Mouse (Mus musculus) adrenal gland, adult 8-10 months (tissue): ENCODE measurements around the gene Ergic1. TPM values are rescaled to one million over a fixed set of nuclear protein-coding genes. Genes with fewer than 3 reads are reported as not detected.

Experiments used
- DNase-seq: peaks from one replicate; pipeline ENCODE4 v3.0.0; 2022
- total RNA-seq, 4 experiments: library from RNA; stranded (reverse); gene quantifications; 2 replicates each; pipeline ENCODE4 v1.2.4; 2022

Gene Ergic1
- 100 to 1,000 TPM; 142 to 218 (median 163) TPM for total RNA-seq

- peak; percentile 89 for DNase-seq
Observed at GRCm38 (mm10) chr17:26561290-26561640, at the start of gene Ergic1. Gene Ergic1 (plus strand): TSS chr17:26561489.

DNA sequence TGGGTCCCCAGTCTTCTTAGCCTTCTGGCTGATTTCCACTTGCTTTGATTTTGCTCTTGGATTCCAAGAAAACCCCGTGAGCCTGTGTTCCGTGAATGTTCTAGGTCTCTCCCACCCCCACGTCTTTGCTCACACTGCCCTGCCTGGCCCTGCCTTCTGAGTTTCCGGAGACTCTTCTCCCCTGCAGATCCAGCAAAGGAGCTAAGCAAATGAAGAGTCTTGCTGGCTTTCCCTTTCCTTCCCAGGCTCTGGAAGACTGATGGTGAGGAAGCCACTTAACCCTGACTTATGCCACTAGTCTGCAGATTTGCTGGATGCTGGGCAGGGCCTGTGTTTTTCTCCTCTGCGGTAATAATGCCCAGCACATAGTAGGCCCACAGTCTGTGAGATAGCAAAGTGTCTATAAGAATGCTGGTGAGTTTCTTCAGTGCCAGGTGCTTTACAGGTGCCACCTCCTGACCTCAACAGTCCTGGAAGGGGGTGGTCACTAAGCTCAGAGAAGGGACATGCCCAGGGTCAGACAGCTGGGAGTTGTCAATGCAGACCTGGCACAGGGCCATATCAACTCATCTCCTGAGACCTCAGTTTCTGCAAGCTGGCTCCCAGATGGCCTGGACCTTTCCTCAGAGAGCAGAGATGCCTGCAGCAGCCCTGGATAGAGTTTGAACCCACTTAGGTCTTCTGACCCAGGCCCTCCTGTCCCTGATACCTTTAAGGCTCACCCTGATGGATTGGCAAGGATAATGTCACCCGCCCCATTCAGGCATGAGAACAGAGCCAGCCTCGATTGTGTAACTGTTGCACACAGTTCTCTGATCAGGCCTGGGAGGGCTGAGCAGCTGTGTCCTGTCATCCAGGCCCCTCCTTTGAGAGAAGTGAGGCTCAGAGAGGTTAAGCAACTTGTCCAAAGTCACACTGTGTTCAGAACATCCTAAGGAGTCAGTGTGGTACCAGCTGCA lies 49.2 kb upstream of the Ergic1 start:
- no peak for DNase-seq

GRCm38 (mm10) chr17:26512961-26513360 lies 48.3 kb upstream of the Ergic1 start:
- no peak for DNase-seq

DNA sequence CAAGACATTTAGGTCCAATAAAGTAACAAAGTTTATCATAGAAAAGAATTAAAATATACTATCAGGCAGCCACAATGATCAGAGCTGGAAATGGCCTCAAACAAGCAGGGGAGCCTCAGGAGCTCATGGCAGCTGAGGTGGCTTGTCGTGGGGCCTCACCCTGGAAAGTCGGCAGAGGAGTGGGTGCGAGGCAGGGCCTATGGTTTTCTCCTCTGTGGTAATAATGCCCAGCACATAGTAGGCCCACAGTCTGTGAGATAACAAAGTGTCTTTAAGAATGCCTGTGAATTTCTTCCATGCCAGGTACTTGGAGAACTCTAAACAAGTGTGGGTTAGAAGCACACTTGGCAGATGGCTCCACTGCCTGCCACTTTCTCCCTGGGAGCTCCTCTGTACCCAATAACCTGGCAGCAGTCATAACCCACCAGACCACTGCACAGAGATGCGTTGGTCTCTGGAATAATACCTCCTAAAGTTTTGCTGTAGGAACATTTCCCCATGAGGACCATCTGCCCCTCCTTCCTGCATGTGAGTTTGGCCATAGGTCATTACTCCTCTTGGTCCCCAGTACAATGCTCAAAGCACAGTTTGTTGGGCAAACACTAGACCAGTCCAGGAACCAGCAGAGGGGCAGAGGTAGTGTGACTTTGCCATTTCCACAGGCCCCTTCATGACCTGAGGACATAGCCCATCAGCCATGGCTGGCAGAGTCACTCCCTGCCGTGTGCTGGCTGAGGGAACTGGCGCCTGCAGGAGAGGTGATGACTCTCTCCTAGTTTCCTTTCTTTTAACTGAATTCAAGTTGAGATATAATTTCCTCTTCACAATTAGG lies 47.6 kb upstream of the Ergic1 start:
- no peak for DNase-seq

DNA sequence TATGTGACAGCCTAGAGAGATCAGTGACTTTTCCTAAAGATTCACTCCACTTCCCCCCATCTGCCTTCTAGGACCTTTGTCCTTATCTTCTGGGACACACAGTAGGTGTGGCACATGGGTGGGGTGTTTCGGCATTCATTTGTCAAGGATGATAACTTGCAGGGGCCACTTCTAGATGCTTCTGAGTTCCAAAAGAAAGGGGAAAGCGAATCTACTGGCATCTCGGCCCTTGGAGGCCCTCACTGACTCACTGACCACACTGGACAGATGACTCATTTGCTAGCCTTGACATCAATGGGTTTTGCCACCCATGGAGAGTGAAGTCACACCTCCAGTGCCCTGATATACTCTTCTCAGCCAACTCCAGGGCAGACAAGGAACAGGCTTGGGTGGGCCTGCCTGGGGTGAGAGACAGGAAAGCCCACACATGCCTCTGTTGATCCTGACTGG lies 46.7 kb upstream of the Ergic1 start:
- peak; percentile 79 for DNase-seq

DNA sequence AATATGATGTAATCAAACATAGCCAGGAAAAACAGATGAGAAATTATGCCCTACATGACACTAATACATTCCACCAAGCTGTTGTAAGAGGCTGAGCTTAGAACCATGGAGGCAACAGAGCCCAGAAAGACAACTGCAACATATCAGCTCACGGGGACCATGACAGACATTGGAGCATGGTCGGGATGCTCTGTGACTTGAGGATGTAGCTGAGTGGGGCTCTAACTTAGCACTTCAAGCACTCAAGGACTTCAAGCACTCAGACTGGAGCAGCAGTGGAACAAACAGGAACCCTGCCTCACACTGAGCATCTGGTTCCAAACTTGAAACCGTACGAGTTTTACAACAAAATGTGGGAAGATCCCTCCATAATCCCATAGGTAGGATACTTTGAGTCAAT lies 45.6 kb upstream of the Ergic1 start:
- no peak for DNase-seq

DNA sequence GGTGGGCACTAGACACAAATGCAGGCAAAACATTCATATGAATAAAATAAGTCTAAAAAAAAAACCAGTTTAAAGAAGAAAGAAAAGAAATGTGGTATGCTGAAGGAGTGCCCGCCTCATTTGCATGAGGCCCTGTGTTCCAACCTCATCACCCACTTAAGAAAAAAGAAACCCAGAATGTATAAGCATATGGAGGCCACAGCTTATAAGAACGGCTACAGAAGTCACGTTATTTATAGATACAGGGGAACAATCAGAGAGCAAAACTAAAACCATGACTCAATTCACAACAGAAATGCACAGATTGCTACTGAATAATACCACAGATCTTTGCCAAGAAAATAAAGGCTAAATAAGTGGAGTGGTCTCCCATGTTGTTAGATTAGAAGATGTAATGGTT lies 43.0 kb upstream of the Ergic1 start:
- DNase-seq = no peak

- no peak for DNase-seq
Observed at GRCm38 (mm10) chr17:26522711-26523110, 38.6 kb upstream of the Ergic1 start.

DNA sequence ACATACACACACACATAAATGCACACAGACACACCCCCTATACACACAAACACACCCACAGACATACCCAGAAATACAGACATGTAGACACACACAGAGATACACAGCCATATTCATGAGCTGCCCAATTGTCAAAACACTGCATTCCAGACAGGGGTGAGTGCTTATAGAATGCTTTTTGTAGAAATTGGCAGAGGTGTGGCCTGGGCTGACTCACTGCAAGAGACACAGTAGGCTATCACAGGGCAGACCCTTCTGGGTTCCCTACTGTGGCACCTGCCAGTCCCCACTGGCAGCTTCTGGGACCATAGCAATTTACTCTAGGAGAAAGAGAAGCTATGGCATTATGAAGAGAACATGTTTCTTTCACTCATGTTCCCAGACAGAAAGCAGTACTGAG lies 37.0 kb upstream of the Ergic1 start:
- no peak for DNase-seq

GRCm38 (mm10) chr17:26524801-26525200 lies 36.5 kb upstream of the Ergic1 start:
- DNase-seq = no peak

GRCm38 (mm10) chr17:26525316-26525715 lies 36.0 kb upstream of the Ergic1 start:
- DNase-seq = no peak

GRCm38 (mm10) chr17:26527291-26527690 lies 34.0 kb upstream of the Ergic1 start:
- no peak for DNase-seq

DNA sequence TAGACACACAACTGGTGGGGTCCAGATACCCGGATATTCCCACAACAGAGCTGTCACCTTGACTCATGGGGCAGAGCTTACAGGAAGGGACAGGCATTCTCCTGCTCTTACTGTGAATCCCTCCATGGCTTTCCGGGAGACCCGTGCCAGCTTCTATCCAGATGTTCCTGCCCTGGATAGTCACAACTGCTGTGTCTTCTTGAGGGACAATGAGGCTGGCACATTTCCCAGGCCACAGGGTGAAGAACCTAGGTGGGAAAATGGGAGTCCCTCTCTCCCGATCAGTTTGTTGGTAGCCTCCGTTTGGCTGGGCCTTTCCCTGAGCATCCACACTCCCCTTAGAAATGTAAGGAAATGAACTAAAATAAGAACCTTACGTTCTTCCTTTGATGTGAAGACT lies 32.5 kb upstream of the Ergic1 start:
- DNase-seq = no peak

DNA sequence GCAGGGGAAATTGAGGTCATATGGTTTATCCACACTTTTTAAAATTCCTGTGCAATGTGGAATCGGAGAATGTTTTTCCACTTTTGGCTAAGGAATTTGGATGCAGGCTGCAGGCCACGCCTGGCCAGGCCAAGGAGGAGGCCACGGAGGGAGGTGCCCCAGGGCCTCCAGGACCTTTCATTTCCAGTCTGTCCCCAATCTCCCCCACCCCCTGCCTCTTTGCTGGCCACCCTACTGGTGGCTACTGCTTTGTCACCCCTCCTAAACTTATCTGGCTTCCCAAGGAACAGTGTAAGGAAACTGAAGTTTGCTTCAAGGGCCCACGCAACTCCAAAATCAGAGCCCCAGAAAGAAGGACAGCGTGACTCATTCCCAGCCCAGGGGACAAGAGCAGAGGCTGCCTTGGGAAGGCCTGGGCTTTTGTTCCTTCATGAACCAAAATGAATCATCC lies 31.5 kb upstream of the Ergic1 start:
- no peak for DNase-seq

DNA sequence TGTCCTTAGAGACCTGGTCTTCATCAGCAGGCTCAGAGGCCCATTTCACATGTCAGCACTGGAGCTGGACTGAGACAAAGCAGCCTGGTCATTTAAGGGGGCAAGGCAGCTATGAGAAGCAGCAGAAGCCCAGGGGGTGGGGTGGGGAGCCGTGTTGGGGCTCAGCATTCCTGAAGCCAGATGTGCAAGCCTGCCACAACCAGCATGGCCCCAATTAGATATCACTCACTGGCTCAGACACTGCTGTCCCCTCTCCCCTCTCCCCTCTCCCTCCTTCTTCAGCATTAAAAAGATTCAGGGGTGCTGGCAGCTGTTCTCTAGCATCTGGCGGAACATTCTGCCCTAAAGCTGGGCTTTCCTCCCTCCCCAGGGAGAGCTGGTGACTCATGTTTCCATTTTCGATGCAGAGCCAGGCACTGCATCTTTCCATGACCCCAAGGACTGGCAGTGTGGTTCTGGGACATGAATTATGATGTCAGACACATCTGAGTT lies 30.7 kb upstream of the Ergic1 start:
- DNase-seq = peak; percentile 76

DNA sequence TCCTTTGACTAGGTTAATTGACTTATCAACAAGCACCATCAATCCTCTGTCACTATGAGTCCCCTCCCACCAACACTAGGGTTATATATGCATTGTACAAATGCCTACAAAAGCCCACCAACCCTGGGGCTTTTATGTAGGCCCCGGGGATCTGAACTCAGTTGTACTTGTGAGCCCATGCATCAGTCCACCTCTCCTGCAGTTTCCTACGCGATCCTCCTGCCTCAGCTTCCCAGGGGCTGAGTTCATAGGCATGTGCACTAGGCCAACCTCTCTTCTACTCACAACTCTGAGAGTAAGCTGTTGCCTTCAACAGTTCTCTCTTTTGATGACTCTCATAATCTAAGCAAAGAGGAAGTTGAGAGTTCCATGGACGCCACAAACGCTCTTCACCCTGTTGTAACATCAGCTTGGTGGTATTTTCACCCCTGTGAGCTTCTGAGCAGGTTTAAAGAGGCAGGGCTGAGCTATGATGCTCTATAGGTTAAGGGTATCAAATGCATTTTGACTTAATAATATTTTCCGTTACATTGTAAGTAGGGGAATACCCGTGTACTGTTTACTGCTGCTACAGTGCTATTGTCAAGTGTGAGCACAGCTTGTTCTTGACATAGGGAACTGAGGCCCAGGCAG lies 29.8 kb upstream of the Ergic1 start:
- no peak for DNase-seq

DNA sequence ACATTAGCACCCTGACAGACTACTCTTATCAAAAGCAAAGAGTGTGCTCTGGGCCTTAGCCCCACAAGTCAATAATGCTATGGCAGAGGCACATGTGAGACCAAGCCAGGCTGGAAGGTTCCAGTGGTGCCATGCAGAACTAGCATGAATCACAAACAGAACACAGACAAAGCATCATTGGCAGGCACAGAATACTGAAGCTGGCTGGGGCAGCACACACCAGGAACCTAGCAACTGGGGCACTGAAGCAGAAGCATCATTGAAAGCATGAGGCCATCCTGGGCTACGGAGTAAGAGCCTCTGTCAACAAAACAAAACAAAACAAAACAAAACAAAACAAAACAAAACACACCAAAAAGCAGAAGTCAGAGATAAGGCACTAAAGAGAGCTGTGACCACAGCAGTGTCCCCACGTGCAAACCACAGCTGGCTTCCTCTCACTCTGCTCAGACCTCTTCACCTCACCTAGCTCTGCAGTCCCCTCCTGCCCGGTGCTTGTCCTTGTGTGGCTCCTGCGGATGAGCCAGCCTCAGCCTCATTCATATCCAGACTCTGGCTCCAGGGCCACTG lies 28.7 kb upstream of the Ergic1 start:
- no peak for DNase-seq

- no peak for DNase-seq
Observed at GRCm38 (mm10) chr17:26533871-26534372, 27.4 kb upstream of the Ergic1 start.

- DNase-seq = no peak
Observed at GRCm38 (mm10) chr17:26534695-26535094, 26.6 kb upstream of the Ergic1 start.

DNA sequence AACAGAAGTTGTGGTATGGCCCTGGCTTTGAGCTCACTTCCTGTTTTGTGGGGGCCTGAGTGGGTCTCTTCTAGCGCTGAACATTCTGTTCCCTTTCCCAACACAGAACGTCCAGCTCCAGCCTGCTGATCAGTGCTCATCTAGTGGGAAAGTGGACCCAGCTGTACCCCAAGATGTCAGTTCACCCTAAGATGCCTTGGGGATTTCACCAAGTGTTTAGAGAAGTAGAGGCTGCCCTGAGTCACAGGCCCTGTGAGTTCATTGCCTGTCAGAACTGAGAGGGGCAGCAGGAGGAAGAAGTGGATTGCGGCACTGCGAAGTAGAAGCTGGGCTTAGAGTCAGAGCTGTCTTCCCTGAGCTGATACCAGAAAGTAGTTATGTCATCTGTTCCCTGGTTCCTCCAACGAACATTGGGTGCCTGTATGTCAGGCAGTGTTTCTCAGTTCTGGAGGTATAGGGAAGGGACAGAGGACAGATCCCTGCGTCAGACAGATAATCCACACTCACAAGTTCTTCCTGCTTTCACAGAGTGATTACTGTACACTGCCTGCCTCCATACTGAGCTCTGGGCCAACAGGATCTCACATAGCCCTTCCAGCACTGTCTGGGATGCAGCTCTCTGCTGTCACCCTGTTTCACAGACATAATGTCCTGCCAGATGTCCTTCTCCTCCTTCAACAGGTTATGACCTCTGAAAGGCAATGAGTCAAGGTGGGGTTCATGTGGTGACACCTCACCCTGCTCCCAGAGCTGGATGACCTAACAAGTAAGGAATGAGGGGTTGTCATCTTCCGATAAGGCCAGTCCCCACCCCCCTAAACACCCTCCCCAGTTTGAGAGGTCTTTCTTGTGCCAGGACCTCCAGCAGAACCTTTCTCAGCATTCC lies 25.8 kb upstream of the Ergic1 start:
- DNase-seq = no peak
